ENCODE assay signal across 19 mouse cellular contexts in genomic region chr6:5080496-5080895, GRCm38 (mm10).
DNase-seq lines count a peak whose midpoint lies in the region; ATAC-seq and TF ChIP-seq lines count a peak whose summit lies in the region.
"Had no signal": no experiment of that assay in that cellular context is flagged by ENCODE, and none has a peak within 500 bp of the region (broad histone marks: within the 10 kb centered on the region; RNA-seq: fewer than 3 reads in every experiment).

No protein-coding gene starts in this region.

- peaks cover 5% of the 10 kb centered on the region for H3K4me1 ChIP-seq in heart, embryonic 10.5 days
- peaks cover 34% of the 10 kb centered on the region for H3K4me1 ChIP-seq in intestine, embryonic 14.5 days (replicated peaks; ENCODE audit: control insufficient read depth, insufficient read depth, low read length)
- H3K4me1 ChIP-seq in intestine, postnatal 0 days (replicated peaks; ENCODE audit: control insufficient read depth, insufficient read depth, low read length), result no peaks in the 10 kb centered on the region
- H3K4me1 ChIP-seq in embryonic facial prominence, embryonic 11.5 days (ENCODE audit: control insufficient read depth, insufficient read depth, low read length), result no peaks in the 10 kb centered on the region
- peaks cover 20% of the 10 kb centered on the region for H3K4me1 ChIP-seq in embryonic facial prominence, embryonic 14.5 days (ENCODE audit: control insufficient read depth, insufficient read depth, low read length)

- WGBS in heart, embryonic 10.5 days, result 80% methylated on average over 5 of the region's 5 CpGs
- 66% methylated on average over 5 of the region's 5 CpGs for WGBS in intestine, embryonic 14.5 days
- 83% methylated on average over 5 of the region's 5 CpGs for WGBS in intestine, postnatal 0 days
- 76% methylated on average over 5 of the region's 5 CpGs for WGBS in embryonic facial prominence, embryonic 11.5 days
- 66% methylated on average over 5 of the region's 5 CpGs for whole genome bisulfite sequencing in embryonic facial prominence, embryonic 14.5 days

- H3K4me2 ChIP-seq in intestine, embryonic 14.5 days (ENCODE audit: low read length), result no peak overlapping the region
- no peak overlapping the region for H3K4me2 ChIP-seq in intestine, postnatal 0 days (replicated peaks; ENCODE audit: low read depth)
- H3K4me2 ChIP-seq in embryonic facial prominence, embryonic 11.5 days (ENCODE audit: low read depth, low read length), result no peak overlapping the region
- H3K4me2 ChIP-seq in embryonic facial prominence, embryonic 14.5 days (ENCODE audit: low read depth, low read length), result no peak overlapping the region
- H3K4me2 ChIP-seq: heart, embryonic 15.5 days; hindbrain, embryonic 15.5 days; limb, embryonic 13.5 days had no signal

- no peak overlapping the region for H3K9ac ChIP-seq in intestine, embryonic 14.5 days (ENCODE audit: low read length)
- H3K9ac ChIP-seq in intestine, postnatal 0 days (ENCODE audit: low read depth, low read length), result no peak overlapping the region
- no peak overlapping the region for H3K9ac ChIP-seq in embryonic facial prominence, embryonic 11.5 days (replicated peaks; ENCODE audit: low read length)
- no peak overlapping the region for H3K9ac ChIP-seq in embryonic facial prominence, embryonic 14.5 days (ENCODE audit: low read depth, low read length)
- H3K9ac ChIP-seq: heart, embryonic 15.5 days; hindbrain, embryonic 15.5 days; limb, embryonic 13.5 days; liver, embryonic 14.5 days had no signal

- no peak for TF ChIP-seq CTCF in intestine, postnatal 0 days (IDR thresholded peaks at IDR 0.05; ENCODE audit: low read depth)

- H3K4me3 ChIP-seq in heart, embryonic 10.5 days, result no peak overlapping the region
- no peak overlapping the region for H3K4me3 ChIP-seq in intestine, embryonic 14.5 days (ENCODE audit: low read depth, low read length)
- no peak overlapping the region for H3K4me3 ChIP-seq in intestine, postnatal 0 days (ENCODE audit: low read depth, low read length)
- no peak overlapping the region for H3K4me3 ChIP-seq in embryonic facial prominence, embryonic 11.5 days (ENCODE audit: low read depth, low read length)
- no peak overlapping the region for H3K4me3 ChIP-seq in embryonic facial prominence, embryonic 14.5 days (ENCODE audit: low read depth, low read length)
- H3K4me3 ChIP-seq: heart, embryonic 15.5 days; hindbrain, embryonic 15.5 days; limb, embryonic 13.5 days had no signal

- H3K9me3 ChIP-seq in heart, embryonic 10.5 days, result no peaks in the 10 kb centered on the region
- H3K9me3 ChIP-seq in intestine, embryonic 14.5 days (ENCODE audit: control insufficient read depth, low read length), result no peaks in the 10 kb centered on the region
- H3K9me3 ChIP-seq in intestine, postnatal 0 days (ENCODE audit: control insufficient read depth), result no peaks in the 10 kb centered on the region
- H3K9me3 ChIP-seq in embryonic facial prominence, embryonic 11.5 days (replicated peaks; ENCODE audit: control insufficient read depth, low read length), result no peaks in the 10 kb centered on the region
- H3K9me3 ChIP-seq in embryonic facial prominence, embryonic 14.5 days (ENCODE audit: control insufficient read depth, low read length), result no peaks in the 10 kb centered on the region
- H3K9me3 ChIP-seq: heart, embryonic 15.5 days; hindbrain, embryonic 15.5 days; limb, embryonic 13.5 days had no signal

- intact Hi-C loops in heart, postnatal 10 days (cut with DNase I), result loop anchor here (5.0 kb wide), 3 partner anchors 63 to 178 kb away; partner anchors contain the start of gene Ppp1r9a

- peak overlapping the region; percentile 53; the same call in 1 of the 2 replicates for H3K27ac ChIP-seq in heart, embryonic 10.5 days
- peak overlapping the region; percentile 79 for H3K27ac ChIP-seq in intestine, embryonic 14.5 days (ENCODE audit: low read depth)
- no peak overlapping the region for H3K27ac ChIP-seq in intestine, postnatal 0 days (ENCODE audit: low read depth, low read length)
- H3K27ac ChIP-seq in embryonic facial prominence, embryonic 11.5 days (replicated peaks; ENCODE audit: low read depth, low read length), result peak overlapping the region; percentile 66; the same call in 1 of the 2 replicates
- peak overlapping the region; percentile 69; the same call in 1 of the 2 replicates for H3K27ac ChIP-seq in embryonic facial prominence, embryonic 14.5 days (replicated peaks; ENCODE audit: low read depth, low read length)
- H3K27ac ChIP-seq: hindbrain, embryonic 15.5 days; liver, embryonic 14.5 days; macrophage had no signal

- no peak for DNase-seq in heart, embryonic 10.5 days (ENCODE audit: low spot score)
- no peak for DNase-seq in heart, postnatal 10 days
- no peak for DNase-seq in intestine, embryonic 14.5 days (ENCODE audit: low spot score)
- DNase-seq in embryonic facial prominence, embryonic 11.5 days (ENCODE audit: low spot score), result no peak
- no peak for DNase-seq in embryonic facial prominence, embryonic 14.5 days (ENCODE audit: low spot score)
- no peak for DNase-seq in layer of hippocampus, adult 8-10 months (ENCODE audit: low spot score in 2 of 2)
- DNase-seq: adrenal gland, postnatal 36 days; cerebellum, adult 11-12 months; cerebellum, postnatal 25 days; gastrocnemius, postnatal 14 days; kidney, adult 11 months; right cerebral cortex, adult 18-20 months; thymus, postnatal 36 days had no signal

- H3K36me3 ChIP-seq in heart, embryonic 10.5 days, result 0 out of 2 replicates have a peak, but pooled peaks cover 7% of the 10 kb centered on the region
- peaks cover 4% of the 10 kb centered on the region; the same call in 1 of the 2 replicates for H3K36me3 ChIP-seq in intestine, embryonic 14.5 days (ENCODE audit: control insufficient read depth, insufficient read depth, low read length)
- no peaks in the 10 kb centered on the region for H3K36me3 ChIP-seq in intestine, postnatal 0 days (ENCODE audit: control insufficient read depth, insufficient read depth)
- no peaks in the 10 kb centered on the region for H3K36me3 ChIP-seq in embryonic facial prominence, embryonic 11.5 days (replicated peaks; ENCODE audit: control insufficient read depth, insufficient read depth, low read depth, low read length)
- H3K36me3 ChIP-seq in embryonic facial prominence, embryonic 14.5 days (ENCODE audit: control insufficient read depth, insufficient read depth, low read length), result no peaks in the 10 kb centered on the region
- H3K36me3 ChIP-seq: heart, embryonic 15.5 days; limb, embryonic 13.5 days had no signal

- no peaks in the 10 kb centered on the region for H3K27me3 ChIP-seq in heart, embryonic 10.5 days (ENCODE audit: insufficient read depth, poor library complexity, severe bottlenecking)
- H3K27me3 ChIP-seq in intestine, embryonic 14.5 days (replicated peaks; ENCODE audit: control insufficient read depth, insufficient read depth, low read length), result no peaks in the 10 kb centered on the region
- H3K27me3 ChIP-seq in intestine, postnatal 0 days (replicated peaks; ENCODE audit: control insufficient read depth, insufficient read depth, low read length), result no peaks in the 10 kb centered on the region
- H3K27me3 ChIP-seq in embryonic facial prominence, embryonic 11.5 days (ENCODE audit: control insufficient read depth, insufficient read depth, low read length), result no peaks in the 10 kb centered on the region
- no peaks in the 10 kb centered on the region for H3K27me3 ChIP-seq in embryonic facial prominence, embryonic 14.5 days (replicated peaks; ENCODE audit: control insufficient read depth, insufficient read depth, low read length)
- H3K27me3 ChIP-seq: heart, embryonic 15.5 days; hindbrain, embryonic 15.5 days; limb, embryonic 13.5 days had no signal

- ATAC-seq in intestine, embryonic 14.5 days (replicated peaks; ENCODE audit: low FRiP score, low TSS enrichment, low read depth), result no peak
- no peak for ATAC-seq in intestine, postnatal 0 days
- ATAC-seq in embryonic facial prominence, embryonic 11.5 days (replicated peaks; ENCODE audit: insufficient number of reproducible peaks, low FRiP score, low TSS enrichment, low read depth), result no peak
- ATAC-seq in embryonic facial prominence, embryonic 14.5 days (ENCODE audit: low read depth), result no peak
